Mouse (Mus musculus): ENCODE measurements around the gene Lrrc66.
A peak's percentile ranks its signal among the peaks of the same experiment; 100 is the strongest.

Gene Lrrc66

GRCm38 (mm10) chr5:73632291-73632690, at the start of gene Lrrc66:
TSS of gene Lrrc66 (minus strand) at chr5:73632526.
- DNase-seq (ENCODE audit: low spot score in 2 of 2) = no peak

DNA sequence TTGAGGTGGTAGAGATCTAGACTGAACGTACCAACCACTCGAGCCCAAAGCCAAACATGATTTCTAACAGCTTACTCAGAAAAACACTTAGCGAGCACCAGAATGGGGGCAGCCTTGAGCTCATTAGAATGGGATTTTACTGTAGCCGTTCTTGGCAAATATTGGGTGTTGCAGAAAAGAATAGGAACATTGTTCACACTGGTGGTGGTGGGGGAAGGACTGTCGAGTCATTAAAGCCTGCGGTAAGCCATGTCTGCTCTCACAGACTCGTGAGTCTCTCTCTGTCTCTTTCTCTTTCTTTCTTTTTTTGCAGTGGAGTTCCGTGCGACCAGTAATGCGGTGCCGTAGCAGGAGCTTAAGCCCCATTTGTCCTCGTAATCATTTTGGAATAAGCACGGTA, 44.3 kb upstream of the Lrrc66 start:
- no peak for DNase-seq (ENCODE audit: low spot score in 2 of 2)

DNA sequence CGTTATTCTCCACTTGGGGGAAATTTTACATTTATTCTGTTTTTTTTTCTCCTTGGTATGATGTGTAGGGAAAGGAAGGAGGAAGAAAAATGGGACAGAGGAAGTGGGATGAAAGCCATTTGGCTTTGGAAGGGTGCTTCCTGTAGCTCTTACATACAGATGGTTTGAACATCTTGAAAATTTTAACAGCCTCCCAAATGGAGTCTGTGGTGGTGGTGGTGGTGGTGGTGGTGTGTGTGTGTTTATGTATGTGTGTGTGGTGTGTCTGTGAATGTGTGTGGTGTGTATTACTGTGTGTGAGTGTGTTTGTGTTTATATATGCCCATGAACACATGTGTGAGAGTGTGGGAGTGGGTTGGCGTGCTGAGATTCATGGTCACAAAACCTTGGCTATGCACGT, 43.3 kb upstream of the Lrrc66 start:
- DNase-seq (ENCODE audit: low spot score in 2 of 2) = no peak

DNA sequence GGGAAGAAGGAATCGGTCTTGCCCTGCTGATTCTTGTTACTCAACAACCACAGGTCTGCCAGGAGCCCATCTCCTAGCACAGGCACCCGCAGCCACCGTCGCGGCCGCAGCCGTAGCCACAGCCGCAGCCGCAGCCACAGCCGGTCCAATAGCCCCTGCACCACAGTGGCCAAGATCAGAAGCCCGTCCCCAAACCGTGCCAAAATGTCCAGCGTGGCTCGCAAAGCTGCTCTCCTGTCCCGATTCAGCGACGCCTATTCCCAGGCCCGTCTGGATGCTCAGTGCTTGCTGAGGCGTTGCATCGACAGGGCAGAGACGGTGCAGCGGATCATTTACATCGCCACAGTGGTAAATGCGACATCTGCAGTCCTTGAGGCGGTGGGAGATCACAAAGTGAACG, 37.1 kb upstream of the Lrrc66 start:
- DNase-seq (ENCODE audit: low spot score in 2 of 2) = no peak

- DNase-seq (ENCODE audit: low spot score in 2 of 2) = no peak
Measured at GRCm38 (mm10) chr5:73667877-73668276, 35.6 kb upstream of the Lrrc66 start.

DNA sequence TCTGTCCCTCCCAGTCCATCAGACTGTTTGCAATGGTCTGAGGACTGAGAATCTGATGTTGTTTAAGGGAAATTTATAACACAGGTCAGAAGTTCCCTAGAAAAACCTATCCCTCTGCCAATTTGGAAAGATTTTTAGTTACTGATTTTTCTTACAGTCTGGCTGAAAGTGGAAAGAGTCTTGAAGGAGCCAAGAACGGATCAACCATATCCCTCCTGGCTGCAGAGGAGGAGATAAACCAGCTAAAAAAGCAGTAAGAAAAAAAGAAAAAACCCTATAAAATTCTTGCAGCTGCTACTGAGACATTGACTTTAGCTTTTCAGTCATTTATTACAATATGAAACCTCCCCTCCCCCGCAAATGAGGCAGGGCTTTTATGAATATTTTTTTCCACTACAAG, 34.4 kb upstream of the Lrrc66 start:
- no peak for DNase-seq (ENCODE audit: low spot score in 2 of 2)

DNA sequence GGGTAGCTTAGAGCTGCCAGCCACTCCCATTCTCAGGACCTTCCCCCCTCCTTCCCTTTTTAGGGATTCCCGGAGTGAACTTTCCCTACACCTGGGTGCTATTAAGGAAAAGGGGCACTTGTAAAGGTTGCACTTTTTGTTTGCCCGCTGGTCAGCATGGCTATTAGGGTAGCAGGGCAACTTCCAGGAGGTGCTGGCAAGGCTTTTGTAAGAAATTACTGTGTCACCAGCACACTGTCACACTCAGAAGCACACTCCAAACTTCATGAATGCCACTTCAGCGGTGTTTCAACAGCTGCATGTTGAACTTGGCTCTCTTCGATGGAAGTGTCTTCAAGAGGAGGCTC, 19.5 kb upstream of the Lrrc66 start:
- DNase-seq (ENCODE audit: low spot score in 2 of 2) = no peak

GRCm38 (mm10) chr5:73651061-73651854, 18.9 kb upstream of the Lrrc66 start, which contains the start of gene Spata18:
TSS of gene Spata18 (plus strand) at chr5:73651379.
- DNase-seq (ENCODE audit: low spot score in 2 of 2) = no peak

- DNase-seq (ENCODE audit: low spot score in 2 of 2) = no peak
Measured at GRCm38 (mm10) chr5:73650365-73650964, 18.1 kb upstream of the Lrrc66 start.

DNA sequence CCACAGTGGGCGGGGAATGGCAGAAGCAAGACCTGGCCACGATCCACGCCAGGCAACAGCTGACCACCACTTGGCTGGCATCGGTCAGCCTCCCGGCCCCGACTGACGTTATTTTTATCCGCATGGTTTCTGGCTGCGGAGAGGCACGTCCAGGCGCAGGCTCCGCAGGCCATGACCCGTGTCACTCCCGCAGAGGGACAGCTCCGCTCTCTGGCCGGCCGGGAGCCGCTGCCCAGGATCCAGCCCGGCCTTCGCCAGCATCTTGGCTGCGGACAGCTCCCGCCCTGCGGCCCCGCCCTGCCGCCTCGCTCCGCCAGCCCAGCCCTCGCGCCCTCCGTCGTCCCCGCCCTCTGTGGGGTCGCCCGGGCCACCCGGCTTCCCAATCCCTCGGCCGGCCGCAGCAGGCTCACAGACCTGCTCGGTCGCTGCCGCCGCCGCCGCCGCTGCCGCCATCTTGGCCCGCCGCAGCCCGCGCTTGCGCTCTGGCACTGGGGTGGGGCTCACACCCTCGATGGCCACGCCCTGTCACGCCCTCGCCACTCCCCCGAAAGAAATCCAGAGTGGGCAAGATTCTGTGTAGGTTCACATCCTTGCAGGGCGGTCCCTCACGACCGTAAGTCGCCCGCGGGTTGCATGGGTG, 15.1 kb upstream of the Lrrc66 start, which contains the start of gene Sgcb:
TSS of gene Sgcb (minus strand) at position 530 of the 640 bp plus-strand sequence.
- DNase-seq (ENCODE audit: low spot score in 2 of 2) = peak; percentile 79 to 80

GRCm38 (mm10) chr5:73642091-73642490, 9.8 kb upstream of the Lrrc66 start:
- no peak for DNase-seq (ENCODE audit: low spot score in 2 of 2)

DNA sequence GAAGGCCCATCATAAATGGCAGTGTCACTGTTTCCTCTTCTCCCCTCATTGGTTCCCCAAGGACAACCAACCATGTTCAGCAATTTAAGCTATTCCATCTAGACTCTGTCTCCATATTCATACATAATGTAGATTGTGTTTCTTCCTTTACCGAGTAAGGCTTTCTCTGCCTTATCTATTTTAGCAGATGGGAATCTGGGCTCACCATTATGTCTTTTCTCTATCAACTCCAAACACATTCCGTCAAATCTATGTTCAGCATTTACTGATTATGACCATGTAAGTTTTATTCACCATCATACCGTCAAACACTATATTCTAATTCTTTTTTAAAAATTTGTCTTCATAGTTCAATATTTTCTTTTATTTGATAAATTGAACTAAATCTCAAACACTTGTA, 8.7 kb upstream of the Lrrc66 start:
- no peak for DNase-seq (ENCODE audit: low spot score in 2 of 2)

DNA sequence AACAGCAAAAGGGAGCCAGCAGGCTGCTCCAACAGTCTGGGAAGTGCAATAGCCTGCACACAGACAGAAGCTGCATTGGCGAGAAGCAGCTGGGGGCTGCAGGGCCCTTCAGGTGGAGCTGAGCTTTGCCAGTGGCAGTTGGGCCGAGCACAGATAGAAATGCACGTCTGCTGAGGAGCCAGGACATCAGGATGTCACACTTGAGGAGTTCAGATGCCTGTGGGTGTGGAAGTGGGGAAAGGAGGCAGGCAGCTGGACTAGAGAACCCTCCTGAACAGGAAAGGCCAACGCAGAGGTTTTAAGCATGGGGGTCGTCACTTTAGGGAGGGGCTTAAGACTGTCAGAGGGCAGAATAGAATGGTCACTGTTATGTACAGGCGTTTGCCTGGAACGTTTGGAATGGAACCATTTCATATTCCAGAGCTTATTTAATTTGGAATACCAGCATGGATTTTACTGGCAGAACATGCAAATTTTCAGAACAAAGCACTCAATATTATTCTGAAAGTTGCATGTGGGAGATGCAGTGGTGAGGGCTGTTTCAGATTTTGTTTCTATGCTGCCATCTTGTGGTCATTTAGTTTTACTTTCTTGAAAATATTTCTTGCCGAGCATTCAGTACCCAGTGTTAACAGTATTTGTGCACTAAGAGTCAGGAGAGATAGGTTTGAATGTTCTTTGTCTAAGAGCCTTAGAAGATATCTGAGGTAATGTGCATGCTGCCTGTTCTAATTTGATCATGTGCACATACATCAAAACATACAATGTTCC, 5.2 kb upstream of the Lrrc66 start:
- DNase-seq (ENCODE audit: low spot score in 2 of 2) = no peak

- peak; percentile 22 to 25 for DNase-seq (ENCODE audit: low spot score in 2 of 2)
Measured at GRCm38 (mm10) chr5:73633141-73633540, 815 bp upstream of the Lrrc66 start.

DNA sequence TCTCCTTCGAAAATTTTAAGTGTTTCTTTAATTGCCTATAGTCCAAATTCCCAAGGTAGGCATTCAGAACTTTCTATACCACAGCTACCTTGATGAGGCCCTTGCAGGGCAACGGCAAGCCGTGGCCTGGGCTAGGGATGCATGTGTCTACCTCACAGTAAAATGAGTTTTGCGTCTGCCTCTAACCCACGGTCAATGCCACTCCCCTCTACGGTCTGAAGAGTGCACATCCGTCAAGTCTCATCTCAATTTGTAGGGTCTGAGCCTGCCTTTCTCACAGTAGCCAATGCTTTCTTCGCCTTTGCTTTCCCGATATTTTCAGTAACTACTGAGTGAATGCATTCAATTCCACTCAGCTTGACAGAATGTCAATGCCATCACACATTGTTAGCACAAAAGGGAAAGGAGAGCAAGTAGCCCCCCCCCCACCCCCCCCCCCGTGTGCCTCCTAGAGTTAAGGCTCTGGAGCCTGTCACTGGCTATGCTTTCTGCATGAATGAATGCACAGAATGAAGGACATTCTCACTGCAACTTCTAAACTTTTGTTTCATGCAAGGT, 1.2 kb downstream of the Lrrc66 start:
- DNase-seq (ENCODE audit: low spot score in 2 of 2) = no peak

GRCm38 (mm10) chr5:73630141-73630540, 2.2 kb downstream of the Lrrc66 start:
- no peak for DNase-seq (ENCODE audit: low spot score in 2 of 2)

DNA sequence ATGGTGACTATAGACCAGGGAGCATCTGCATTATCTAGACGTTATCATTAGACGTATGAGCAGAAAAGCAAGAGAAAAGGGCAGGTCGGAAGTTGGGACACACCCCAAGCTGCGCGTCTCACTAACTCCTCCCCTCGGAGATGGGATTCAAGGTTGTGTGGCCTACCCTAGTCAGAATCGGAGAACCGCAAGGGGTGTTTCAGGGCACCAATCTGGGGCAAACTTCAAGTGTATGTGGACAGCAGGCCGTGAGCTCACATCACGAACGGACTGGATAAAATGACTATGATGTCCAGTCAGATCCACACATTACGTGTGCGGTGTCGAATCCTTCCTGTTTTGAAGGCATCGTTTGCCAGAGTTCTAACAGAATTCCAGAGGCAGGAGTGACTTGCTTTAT, 4.3 kb downstream of the Lrrc66 start:
- no peak for DNase-seq (ENCODE audit: low spot score in 2 of 2)

DNA sequence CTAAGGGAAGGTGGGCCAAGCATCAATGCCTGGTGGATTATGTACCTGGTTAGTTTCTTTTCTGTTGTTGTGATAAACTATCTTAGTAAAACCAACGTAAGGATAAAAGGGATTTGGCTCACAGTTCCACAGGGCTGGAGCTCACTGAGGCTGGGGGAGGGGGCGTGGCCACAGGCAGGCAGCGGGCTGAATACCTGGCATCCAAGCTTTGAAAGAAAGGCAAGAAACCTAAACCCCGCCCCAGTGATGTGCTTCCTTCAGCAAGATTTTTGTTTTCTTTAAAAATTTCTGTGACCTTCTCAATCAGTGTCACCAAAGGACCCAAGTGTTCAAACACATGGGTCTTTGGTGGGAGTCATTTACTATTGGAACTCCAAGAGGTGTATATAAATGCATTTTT, 4.8 kb downstream of the Lrrc66 start:
- no peak for DNase-seq (ENCODE audit: low spot score in 2 of 2)

DNA sequence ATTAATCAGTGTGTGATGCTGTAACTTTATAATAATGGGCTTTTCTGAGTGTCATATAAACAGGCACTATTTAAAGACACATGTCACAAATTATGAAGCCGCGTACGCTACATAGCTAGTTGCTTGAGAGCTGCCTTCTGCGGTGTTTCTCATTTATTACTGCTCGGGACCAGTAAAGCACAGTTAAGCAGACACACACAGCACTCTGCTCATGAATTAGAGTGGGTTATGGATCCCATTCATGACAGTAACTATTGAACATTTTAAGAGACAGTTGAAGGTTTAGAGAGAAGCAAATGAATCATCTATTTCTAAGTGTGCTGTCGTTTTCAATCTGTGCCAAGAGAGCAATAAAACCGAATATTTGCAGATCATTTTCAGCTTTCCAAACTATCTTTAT, 5.5 kb downstream of the Lrrc66 start:
- DNase-seq (ENCODE audit: low spot score in 2 of 2) = no peak

DNA sequence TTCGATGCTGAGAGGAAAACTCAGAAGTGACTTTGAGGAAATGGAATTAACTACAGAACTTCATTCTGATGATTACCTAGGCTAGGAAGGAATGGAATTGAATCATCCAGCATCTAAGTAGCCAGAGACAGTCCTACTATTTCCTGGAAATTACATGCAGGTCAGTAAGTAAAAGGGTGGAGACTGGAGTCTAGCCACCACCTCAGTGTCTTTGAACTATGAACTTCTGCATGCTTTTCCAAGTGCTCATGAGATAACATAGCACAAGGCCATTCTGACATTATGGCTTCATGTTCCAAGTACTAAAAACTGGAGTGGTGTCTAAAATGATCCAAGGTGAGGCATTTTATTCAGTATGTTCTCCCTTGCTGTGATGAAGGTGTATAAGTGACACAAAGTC, 6.8 kb downstream of the Lrrc66 start:
- DNase-seq (ENCODE audit: low spot score in 2 of 2) = no peak

DNA sequence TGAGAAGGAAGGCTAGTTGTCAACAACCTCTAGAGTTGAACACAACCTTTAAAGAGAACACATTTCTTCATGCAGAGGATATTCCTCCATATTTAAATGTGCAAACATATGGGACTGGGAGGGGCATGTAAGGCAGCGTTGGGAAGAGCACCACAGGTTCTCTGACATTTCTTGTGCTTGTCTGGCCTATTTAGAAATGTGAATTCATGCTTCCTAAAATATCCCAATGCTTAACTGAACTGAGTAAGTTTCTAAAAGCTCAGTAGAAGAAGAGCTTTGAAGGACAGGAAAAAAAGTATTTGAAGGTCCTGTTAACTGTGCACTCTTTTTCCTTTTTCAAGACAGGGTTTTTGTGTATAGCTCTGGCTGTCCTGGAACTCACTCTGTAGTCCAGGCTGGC, 13.4 kb downstream of the Lrrc66 start:
- DNase-seq (ENCODE audit: low spot score in 2 of 2) = no peak

DNA sequence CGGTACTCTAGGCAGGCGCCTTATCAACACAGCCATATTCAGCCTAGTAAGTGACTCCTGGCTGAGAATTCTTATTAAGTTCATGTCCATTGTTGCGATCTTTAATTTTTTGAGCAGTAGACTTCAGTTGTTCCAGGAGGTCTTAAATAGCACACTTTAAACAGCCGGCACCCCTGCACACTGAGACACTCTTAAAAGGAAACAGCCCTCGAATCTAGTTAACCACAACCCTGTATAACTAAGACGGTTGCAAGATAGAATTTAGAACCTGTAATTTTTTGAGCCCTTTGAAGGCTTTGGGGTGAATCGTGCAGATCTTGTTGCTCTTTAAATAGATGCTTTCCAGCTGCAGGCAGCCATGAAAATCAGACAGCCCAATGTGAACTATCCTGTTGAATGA, 17.1 kb downstream of the Lrrc66 start:
- no peak for DNase-seq (ENCODE audit: low spot score in 2 of 2)
